Mouse (Mus musculus): ENCODE data around the gene Ctxn2.

DNA sequence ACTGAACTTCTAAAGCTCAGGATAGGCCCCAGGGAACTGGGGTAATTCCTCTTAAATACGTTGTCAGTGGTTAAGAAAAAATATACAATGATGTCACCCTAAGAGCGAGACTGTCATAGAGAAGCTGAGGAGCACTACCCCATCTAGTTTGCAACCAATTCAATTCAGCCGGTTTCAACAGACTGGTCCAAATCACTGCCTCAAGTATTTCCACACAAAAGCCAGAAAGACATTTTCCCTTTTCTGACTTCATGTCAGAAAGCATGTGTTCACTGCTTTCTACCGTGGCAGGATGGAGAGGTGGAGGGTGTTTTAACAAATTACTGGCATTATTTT lies 14.2 kb upstream of the Ctxn2 start:
- TF ChIP-seq CTCF (IDR thresholded peaks at IDR 0.05; ENCODE audit: low read depth, low read length) (no peak), POLR2A (IDR thresholded peaks at IDR 0.05; ENCODE audit: extremely low read depth, insufficient read depth, low read length) (no peak)
